Mouse (Mus musculus) granulocyte monocyte progenitor cell, adult 5-6 weeks (primary cell): ENCODE measurements around the gene Grhl1. TPM values are rescaled to one million over a fixed set of nuclear protein-coding genes. Genes with fewer than 3 reads are reported as not detected.

Source experiments
- ATAC-seq: replicated peaks from 2 replicates; pipeline ENCODE4 v1.8.0; 2016; ENCODE audit warnings: mild to moderate bottlenecking, moderate TSS enrichment, inconsistent platforms; ENCODE audit not compliant: poor library complexity, severe bottlenecking
- total RNA-seq, 2 experiments: library from RNA; stranded (forward) in 1 of 2; stranded (reverse) in 1 of 2; fragments of 200-712, 200-1000 nt in 1 of 2; fragments of >200 nt in 1 of 2; fragmentation: Nextera tagmentation in 1 of 2; gene quantifications; 2 replicates each; pipeline ENCODE4 v1.2.3; 2014 to 2017

Grhl1 gene
- total RNA-seq, 2 experiments from 2014 or later: 0.62 TPM; not detected in 1

DNA sequence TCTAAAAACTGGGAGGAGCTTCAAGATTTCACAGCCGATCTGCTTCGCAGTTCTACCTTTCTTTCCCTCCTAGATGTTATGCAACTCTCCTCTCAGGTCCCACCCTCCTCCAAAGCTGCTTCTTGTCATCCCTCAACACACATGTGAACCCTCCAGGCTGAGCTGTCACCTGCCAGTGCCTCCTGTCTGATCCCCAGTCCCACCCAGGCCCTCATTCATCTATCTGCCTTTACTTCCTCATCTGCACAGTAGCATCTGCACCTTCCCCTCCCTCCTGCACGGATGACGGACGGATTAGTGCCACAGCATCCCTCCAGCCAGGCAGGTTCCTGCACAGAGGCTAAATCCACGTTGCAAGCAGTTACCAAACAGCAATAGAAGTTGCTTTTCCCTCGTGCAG is 14.1 kb downstream of the Grhl1 start:
- peak; percentile 58 for ATAC-seq

DNA sequence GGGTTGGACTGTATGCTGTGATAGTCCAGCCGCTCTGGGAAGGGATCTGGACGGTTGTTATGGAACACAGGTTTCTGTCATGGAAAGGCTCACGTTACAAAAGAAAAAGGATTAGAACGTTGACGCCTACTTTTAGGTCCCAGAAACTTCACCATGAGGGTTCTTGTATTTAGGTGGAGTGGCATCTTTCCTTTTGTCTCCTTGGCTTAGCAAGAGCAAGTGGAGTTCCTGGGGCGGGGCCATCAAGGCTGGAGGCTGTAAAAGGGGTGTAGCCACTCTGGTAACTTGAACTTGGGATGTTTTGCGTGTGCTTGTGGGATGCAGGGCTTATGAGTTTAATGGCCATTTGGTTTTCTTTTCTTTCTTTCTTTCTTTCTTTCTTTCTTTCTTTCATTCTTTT is 18.3 kb downstream of the Grhl1 start:
- no peak for ATAC-seq

DNA sequence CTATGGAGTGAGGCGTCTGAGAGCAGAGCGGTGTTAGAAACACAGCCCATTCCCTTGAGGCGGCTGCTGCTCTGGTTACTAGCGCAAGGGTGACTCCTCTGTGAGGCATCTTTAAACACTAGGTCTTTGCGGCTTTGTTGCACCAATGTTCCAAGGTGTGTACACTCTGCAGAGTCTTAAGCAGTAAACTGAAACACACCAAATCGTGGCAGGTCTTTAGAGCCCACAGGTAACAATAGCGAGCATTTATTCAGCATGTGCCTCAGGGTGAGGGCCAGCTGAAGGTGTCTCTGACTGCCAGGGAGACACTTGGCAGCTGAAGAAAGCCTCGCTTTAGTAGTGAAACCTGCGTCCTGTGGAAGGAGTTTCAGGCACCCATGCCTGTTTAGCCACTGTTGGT is 20.0 kb downstream of the Grhl1 start:
- ATAC-seq: no peak

DNA sequence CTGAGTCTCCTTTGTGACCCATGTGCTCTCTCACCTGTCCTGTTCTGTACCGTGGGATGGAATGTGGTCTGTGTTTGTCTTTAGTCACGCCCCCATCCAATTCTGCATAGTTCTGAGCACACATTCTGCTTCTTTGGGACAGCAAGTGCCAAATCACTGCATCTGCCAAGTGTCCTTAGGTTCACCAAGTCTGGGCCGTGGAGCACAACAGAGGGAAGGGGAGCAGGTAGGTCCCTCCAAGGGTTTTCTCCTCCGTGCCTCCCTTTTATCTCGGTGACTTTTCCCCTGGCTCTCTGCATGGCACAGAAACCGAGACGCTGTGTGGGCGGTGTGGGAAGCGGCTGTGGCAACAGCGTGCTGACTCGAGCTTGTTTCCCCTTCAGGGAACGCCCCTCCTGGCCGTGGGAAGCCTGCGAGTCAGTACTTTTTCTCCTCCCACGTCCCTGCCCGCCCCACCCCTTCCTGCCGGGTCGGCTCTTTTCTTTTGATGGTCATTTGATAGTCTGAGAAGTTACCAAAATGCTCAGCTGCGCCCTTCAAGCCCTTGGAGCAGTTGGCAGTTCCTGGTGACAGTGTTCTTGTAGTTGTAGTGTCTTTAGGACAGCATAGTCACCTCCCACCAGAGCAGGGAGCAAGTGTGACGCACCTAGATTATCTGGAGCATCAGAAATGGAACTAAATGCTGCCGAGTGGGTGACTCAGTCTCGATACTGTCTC is 21.0 kb downstream of the Grhl1 start:
- peak; percentile 94 for ATAC-seq

DNA sequence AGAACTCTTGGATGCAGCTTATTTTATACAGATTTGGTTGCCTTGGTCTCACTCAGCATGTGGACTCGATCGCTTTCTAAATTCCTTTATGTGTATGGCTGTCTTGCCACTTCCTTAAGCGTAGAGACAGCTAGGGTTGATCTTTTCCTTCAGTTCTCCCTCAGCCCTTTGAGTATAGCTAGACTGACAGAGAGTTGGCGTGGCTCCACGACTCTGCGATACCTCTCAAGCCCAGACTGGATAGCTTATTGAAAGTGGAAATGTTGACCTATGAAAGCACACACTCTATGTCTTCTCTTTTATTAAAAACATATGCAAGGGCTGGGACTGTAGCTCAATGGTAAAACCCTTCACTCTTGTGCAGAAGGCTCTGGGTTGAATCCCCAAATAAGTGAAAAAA is 25.3 kb downstream of the Grhl1 start:
- ATAC-seq: no peak

DNA sequence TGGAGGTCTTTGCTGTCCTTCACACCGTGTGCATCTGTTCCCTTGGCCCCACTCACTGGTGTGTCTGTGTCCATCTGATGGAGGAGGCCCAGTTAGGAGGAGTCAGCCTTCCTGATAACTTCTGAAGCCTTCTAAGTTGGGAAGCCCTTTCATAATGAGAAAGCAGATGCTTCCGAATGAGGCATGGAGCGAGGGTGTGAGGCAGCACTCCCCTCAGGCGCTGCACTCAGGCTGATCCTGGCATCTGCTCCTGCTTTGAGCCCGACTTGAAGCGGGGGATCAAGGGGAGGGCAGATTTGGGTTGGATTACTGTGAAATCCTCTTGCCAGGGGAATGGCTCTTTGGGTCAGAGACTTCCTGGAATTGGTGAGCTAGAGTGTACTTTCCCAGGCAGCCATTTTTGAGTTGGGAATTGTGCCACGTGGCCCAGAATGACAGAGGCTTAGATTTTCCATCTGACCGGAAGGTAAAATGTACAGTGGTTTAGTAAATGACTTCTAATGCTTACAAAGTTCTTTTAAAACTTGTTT is 27.3 kb downstream of the Grhl1 start:
- no peak for ATAC-seq

DNA sequence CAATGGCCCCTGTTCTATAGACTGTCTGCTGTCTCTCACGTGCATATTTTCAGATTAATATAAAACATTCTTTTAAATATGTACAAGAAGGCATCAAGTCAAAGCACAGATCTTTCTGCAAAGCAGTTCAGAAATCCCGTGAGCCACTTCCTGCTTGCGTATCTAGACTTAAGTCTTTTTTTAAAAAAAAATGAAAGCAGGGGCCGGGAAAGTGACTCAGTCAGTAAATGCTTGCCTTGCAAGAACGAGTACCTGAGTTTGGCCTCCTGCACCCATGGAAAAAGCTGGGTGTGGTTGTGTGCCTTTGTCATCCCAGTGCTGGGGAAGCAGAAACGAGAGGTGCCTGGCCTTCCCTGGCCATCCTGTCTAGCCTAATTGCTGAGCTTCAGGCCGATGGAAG is 28.0 kb downstream of the Grhl1 start:
- no peak for ATAC-seq

DNA sequence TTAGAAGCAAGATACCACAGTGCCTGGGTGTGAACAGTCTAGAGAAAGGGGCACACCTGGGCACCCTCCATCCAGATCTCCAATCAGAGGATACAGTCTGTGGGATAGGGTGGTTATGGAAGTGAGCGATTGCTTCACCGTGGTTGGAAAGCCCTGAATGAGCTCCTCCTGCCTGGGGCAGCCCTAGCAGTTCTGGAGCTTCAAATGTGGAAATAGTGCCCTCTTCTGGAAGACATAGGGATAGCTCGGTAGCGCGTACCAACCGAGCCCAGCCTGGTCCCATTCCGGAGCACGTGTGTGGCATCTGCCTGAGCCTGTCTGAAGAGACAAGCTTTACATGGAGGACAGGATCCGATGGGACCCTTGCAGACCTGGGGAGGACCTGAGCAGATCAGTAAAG is 28.7 kb downstream of the Grhl1 start:
- ATAC-seq: peak; percentile 96

DNA sequence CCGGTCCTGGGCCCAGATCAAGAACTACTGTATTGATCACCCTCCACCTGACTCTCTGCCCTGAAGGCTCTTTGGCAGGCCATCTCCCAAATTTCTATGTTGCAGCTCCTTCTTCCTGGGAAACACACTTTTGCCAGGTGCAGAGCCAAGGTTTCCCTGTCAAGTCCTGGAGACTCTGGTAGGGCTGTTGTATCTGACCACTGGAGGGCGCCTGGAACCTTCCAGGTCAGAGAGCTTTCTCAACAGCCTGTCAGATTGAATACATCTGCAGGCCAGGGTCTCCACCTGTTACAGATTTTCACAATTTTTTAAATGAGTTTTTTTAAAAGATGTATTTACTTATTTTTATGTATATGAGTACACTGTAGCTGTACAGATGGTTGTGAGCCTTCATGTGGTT is 31.2 kb downstream of the Grhl1 start:
- ATAC-seq: peak; percentile 43; the same call in 1 of the 2 replicates

DNA sequence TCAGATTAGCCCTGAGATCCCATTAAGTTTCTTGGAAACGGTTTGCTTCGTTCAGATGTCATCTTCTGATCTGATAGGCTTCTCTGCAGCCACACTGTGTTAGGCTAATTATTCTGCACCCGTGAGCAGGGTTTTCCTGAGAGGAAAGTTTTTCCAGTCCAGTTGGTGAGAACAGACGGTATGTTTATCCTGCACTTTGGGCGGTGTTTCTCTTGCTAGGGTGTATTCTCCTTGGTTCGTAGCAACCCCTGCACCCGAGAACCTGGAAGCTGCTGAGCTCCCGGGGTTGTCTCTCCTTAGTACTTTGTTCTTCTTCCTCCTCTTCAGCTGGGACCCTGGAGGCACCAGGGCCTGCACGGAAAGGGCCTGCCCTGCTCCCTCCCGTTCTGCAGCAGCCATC is 34.1 kb downstream of the Grhl1 start:
- ATAC-seq: no peak

DNA sequence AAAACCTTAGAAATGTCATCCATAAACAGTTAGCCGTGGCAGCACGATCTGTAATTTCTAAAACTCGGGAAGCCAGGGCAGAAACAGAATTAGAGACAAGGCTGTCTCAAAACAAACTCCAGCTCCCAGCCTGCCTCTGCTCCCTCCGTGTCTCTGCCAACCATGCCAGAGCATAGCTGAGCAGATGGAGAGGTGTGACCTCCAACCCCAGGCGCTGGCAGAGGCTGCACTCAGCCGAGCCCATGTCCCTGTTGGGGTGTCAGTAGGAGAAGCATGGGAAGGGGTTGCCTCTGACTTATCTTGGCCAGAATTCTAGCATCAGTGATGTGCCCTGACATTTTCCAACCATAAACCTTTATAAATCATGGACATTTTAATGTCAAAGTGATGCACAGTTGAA is 40.5 kb downstream of the Grhl1 start:
- ATAC-seq: no peak

DNA sequence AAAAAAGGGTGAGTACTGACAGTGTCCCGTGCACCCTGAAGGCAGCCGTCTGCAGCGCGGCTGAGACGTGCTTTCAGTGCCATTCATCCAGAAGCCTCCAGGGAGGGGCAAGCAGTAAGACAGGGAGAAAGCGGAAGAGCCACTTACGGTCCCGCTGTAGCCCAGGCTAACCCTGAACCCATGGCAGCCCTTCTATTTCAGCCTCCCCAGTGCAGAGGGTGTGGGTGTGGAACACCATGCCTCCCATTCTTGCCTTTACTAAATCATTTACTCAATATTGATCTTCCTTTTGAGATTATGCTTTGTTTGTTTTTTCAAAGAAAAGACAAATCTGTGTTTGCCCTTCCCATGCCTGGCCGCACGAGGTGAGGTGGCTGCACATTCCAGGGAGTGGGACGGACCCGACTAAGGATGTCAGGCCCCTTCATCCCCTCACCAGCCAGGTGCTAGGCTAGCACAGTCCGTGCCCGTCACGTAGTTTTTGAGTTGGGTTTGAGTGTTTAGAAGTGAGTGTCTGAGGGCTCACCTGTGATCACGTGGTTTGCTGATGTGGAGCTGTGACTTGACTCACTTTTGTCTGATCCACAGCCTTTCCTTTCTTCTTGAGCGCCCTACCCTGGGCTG is 42.5 kb downstream of the Grhl1 start:
- ATAC-seq: no peak

DNA sequence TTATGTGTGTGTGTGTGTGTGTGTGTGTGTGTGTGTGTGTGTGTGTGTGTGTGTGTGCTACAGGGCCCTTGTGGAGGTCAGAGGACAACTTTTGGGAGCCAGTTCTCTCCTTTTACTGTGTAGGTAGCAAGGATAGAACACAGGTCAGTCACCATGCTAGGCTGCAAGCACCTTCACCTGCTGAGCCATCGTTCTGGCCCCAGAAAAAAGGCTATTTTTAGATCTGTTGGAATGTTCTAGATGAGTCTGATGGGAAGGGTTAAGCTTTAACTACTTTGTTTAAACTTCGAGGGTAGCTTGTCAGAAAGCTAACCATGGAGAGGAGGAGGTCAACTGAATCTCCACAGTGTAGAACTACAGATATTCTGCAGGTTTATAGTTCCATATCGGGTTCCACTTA is 43.1 kb downstream of the Grhl1 start:
- ATAC-seq: no peak

DNA sequence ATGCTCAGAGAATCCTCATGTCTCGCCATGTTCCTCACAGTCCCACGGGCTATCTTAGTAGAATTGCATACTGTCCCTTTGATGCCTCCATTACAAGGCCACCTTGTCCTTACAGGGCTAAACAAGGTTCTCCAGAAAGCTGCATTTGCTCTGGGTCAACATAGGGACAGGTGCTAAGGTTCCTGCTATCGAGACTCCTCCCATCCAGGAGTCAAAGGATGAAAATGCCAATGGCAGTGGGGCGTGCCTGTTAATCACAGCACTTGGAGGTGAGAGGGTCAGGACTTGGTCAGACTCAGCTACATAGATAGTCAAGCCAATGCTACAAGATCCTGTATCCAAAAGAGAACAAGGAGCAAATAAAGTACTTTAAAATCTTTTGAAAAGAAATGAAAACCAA is 47.4 kb downstream of the Grhl1 start:
- ATAC-seq: no peak

DNA sequence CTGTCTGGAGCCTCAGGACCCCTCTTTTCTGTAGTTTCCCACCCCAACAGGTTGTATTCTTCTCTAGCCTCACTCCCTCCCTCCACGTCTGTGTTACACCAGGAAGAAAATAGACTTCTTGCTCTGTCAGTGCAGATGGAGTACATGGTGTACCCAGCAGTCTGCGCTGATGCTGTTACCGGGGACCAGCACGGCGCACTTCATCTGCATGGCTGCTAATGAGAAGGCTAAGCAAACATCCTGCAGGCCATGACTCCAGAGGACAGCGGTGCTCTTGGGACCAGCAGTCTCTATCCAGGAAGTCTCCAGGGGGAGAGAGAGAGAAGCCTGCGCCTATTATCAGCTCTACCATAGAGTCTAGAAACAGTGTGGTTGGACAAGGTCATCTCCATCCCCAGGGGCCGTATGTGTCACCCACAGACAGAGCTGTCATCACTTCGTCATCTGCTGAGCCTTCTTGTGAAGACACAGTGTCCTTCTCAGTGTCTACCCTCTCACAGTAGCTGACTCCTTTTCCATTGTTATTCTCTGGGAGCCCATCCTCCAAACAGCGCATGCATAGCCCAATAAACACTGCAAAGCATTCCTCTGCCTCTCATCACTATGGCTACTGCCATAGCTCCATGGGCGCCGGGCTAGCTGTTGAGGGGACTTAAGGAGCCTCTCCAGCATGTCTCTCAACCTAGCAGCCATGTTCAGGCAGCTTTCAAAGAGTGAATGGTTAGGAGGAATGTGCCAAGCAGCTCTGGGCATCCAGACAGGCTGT is 51.6 kb downstream of the Grhl1 start:
- ATAC-seq: no peak

DNA sequence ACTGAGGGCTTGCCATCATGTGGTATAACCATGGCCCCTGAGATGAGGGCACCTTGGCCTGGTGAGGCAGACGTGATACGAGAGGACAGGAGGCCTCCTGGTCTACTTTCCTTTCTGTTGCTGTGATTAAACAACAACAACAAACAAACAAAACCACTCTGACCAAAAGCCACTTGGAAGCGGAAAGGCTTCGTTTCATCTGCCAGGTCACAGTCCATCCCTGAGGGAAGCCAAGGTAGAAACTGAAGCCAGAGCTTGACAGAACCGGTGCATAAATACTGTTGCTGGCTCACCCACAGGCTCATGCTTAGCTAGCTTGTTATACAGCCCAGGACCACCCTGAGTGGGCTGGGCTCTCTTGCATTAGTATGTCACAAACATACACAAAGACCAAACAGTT is 54.3 kb downstream of the Grhl1 start:
- no peak for ATAC-seq

DNA sequence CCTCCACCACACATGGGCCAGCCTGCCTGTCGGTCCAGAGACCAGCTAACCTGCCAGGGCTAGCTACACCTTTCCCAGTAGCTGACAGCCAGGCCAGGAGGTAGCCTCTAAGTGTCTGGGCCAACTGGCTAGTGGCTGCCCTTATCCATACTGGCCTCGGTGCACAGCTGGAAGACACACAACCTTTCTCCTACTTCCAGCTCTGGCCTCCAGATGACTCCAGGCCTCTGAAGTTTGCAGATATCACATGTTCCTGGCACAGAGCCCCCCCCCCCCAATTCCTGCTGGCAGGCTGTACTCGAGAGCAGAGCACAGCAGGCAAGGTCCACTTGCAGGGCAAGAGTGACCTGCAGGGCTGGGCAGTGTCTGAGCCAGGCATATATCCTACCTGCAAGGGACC is 55.1 kb downstream of the Grhl1 start:
- ATAC-seq: no peak

DNA sequence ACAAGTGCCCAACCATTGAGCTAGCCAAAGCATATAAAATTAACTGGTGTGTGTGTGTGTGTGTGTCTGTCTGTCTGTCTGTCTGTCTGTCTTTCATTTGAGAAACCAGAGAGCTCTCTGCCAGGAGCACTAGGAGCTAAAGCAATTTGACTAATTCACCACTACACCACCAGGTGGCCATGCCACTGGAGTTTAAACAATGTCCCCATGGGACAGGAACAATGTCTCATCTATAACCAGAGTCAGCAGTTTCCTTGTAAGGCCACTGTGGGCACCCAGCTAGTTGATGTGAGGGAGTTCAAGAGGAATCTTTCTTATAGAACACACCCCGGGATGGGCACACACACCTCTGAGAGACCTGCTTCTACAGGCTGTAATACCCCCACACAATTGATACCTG is 58.1 kb downstream of the Grhl1 start:
- ATAC-seq: peak; percentile 60

DNA sequence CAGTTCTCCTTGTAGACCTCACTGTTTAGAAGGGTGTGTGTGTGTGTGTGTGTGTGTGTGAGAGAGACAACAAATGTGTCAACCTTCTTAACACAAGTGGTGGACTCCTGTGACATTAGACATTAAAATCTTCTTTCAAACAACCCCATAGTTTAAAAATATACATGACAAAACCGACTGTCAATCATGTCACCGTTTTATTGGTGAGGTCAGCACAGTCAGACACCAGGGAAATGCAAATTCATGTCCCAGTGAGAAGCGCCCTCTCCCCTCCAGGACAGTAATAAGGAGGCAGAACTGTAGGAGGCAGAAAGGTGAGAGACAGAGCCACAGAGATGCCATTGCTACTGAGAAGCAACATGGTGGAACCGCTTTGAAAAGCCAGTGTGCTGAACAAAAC is 60.3 kb downstream of the Grhl1 start:
- ATAC-seq: no peak

DNA sequence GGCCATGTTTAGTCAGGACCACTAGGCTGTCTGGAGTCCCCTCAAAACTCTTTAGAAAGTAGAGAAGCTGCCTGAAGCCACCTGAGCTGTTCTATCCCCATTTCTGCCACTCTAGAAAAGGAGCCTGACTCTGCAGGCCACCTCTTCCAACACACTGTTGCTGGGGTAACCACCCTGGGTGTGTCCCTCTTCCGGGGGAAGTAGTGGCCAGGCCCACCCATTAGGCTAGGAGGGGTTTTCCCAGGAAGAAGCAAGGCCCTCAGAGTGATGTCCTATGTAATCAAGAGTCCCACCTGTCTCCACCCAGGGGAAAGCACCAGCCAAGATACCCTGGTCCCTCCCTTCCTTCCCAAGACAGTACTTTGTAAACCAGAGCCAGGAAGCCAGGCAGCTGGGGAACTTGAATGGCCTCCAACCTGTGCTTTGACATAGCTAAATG is 61.7 kb downstream of the Grhl1 start:
- peak; percentile 27; the same call in 1 of the 2 replicates for ATAC-seq

DNA sequence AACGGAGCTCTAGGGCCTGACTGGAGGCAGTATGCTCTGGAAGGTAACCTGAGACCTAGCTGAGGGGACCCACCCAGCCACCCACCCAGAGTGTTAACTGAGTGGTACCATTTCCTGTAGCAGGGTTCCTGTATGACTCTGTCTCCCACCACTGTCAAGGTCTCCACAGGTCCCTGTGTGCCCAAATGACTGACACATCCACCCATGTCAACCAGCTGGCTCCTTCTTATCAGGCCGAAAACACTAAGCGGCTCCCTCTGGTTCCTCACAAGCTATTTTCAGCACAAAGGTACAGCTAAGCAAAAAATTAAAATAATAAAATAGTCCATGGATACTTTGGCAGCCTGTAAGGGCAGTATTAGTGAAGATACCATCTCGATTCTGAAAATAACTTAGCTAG is 62.1 kb downstream of the Grhl1 start:
- no peak for ATAC-seq
